Mouse (Mus musculus) kidney, adult 9 months (tissue): ENCODE measurements at regions not wholly inside any gene's neighbourhood (a gene's known extent, or its start where the extent isn't known, plus 50 kb on each side); places are given as distances from the start of the nearest gene placed in this dataset.
"Not testable (repeated sequence)": the region's sequence is repeated elsewhere in the genome, so short reads cannot be mapped to it uniquely, and the experiment has no call there.

Experiments used
- DNase-seq: peaks from one replicate; pipeline ENCODE4 v3.0.0; 2022

DNA sequence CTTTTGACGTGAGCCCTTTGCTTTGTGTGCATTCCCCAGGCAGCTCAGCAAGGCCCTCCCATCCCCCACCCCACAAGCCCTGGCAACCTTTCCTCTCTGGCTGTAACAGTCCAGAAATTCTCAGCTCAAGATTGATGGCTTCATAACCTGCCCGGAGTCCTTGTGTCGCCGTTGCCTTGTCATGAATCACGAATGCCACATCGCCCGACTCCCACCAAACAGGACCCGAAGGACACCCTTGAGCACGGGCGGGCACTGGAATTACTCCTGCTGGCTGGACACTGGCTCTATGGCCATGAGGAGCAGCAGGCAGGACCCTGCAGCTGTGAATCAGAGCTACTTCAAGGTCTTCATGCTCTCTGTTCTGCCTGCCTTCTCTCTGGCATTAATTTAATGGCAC is 106.6 kb upstream of the Nxpe4 start:
- no peak for DNase-seq

DNA sequence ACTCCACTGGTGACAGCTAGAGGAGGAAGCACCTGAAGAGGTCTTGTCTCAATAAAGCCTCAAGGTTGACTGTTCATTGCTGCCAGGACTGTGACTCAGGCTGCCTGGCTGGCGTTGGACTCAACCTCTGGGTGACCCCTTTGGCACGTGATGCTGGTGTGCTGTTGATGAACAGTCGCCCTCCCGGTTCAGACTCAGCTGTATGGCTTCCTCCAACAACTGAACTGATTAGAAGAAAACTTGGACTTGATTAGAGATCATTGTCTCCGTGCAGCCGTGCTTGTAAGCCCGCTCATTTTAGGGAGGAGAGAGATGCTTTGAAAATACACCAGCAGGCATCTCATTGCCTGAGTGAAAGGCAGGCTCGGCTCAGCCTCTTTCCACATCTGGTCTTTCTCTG is 103.2 kb upstream of the Nxpe4 start:
- DNase-seq = peak; percentile 25

DNA sequence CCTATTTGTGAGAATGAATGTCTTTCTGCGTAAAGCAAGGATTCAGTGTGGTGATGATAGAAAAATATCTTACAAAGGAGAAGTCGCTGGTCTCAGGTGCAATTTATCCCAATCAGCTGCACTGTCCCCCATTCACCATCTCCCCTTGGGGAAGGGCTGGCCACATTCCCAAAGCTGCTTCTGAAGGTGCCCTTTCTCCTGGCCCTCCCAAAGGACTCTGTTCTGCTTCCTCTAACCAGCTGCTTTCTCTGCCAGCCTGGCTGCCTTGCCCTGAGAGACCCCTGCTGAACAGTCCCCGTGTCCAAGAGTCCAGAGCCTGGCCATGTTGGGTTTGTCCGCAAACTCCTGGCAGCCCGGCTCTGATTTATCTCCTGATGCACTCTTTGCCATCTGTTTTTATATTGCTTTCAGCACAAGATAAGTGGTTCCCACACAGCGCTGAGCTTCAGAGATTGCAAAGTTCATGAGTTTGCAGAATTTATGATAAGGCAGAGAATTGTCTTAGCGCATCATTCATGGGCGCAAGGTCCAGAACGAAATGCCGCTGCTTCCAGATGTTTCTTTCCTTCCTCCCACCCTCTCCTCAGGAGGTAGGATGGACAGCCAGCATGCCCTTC is 102.2 kb upstream of the Nxpe4 start:
- no peak for DNase-seq

DNA sequence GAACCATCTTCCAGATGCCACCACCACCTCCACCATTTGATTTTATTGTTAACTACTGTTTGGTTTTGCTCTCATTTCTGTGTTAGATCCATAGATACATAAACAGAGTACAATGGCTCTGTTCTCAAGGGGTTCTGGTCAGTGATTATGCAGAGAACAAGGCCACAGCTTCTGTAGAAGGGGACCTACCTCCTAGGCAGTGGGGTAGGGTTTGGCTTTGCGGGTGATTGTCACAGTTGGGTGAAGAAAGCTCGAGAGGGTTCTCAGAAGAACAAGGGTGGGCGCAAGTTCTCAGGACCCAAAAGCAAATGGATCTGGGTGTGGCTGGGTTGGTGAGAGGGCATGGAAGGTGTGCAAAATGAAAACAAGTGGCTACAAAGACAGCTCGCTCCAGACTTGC is 100.8 kb upstream of the Nxpe4 start:
- no peak for DNase-seq

DNA sequence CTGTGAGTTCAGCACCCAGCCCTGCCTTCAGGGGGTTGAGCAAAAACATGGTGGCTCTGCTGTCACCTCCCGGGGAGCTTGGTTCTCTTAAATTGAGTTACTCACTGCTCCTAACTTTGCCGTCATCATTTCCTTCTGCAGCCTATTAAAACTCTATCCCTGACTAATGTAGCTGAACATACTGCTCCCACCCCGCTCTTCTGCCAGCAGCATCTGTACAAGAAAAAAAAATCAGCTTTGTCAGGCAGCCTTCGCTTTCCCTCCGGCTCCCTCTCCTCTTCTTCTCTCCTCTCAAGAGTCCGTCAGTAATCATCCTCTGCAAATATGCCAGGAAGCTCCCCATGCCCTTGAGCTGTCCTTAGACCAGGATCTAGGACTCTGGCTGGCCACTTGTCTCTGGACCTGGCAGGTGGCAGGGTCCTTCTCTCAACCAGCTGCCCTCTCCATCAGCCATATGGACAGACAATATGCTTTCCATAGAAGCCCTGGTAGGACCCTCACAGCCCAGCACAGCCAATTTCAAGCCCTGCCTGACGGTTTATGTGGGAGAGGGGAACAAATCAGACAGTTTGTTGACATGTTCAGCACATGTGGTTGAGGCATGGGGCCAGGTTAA is 95.0 kb upstream of the Nxpe4 start:
- DNase-seq = no peak

DNA sequence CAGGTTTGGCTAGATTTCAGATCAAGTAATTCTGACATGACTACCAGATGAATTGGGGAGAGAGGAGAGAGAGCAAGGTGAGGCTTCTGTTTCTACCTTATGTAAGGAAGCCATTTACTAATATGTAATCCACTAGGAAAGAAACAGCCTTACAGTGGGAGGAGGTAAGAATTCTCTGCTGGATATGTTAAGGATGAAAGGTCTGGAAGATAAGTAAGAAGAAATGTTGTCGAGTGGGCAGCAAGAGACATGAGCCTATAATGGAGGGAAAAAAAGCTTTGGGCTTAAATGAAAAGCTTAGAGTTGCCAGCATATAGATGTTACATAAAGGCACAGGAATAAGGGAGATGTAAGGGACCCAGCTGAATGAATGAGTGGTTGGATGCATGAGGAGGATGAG is 89.2 kb upstream of the Nxpe4 start:
- no peak for DNase-seq

DNA sequence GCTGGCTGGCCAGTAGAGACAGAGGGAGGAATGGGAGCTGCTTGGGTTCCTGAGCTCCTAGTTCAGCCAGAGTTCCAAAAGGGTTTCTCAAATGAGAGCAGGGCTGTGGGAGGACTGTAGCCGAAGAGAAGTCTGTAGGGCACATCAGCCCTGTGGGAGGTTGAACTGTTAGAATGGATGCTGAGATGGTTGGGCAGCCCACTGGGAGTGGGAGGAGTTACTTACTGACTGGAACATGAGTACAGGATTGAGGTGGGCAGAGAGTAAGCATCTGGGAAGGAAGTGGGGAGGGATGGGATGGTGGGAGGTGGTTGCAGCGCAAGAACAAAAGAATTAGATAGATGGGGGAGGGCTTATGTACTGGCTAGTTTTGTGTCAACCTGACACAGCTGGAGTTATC is 88.7 kb upstream of the Nxpe4 start:
- no peak for DNase-seq

DNA sequence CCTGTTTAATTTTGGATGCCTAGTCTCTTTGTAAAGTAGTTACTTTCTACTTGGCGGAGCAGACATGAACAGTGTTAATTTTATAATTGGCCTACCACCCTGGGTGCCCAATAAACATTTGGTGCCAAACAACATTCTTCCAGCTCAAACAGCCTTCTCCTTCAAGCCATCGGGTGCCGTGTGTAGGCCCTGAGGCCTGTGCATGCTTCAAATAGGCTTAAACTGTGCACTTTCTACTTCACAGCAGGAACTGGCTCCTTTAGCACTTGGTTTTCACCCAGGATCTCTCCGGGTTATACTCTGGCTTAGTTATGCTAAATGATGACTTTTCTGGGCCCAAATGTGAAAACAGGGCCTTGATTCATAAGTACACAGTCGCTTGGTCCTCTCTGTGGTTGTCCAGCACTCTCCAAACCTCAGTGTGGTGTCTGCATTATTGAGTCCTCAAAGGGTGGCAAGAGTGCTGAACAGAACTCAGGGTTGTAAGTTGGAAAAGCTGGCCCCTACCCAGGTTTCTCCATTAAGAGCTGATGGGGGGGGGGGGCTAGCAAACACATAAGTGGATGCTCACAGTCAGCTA is 86.1 kb upstream of the Nxpe4 start:
- DNase-seq = no peak

DNA sequence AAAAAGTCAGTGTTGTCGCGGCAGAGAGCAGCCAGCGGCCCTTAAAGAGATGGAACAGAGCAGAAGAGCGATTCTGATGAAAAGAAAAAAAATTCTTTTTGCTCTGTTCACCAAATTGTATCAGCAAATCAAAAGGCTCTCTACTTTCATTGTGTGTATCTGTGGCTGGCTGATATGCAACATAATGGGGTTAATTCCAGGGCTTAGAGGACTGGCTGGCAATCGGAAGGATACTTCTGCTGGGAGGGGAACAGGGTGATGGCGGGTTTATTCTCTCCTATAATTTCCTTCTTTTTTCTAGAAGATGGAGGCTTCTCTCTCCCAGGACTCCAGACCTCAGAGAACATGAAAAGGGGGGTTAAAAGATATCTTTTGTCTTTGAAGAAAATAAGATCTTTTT is 79.4 kb upstream of the Nxpe4 start:
- DNase-seq = no peak

DNA sequence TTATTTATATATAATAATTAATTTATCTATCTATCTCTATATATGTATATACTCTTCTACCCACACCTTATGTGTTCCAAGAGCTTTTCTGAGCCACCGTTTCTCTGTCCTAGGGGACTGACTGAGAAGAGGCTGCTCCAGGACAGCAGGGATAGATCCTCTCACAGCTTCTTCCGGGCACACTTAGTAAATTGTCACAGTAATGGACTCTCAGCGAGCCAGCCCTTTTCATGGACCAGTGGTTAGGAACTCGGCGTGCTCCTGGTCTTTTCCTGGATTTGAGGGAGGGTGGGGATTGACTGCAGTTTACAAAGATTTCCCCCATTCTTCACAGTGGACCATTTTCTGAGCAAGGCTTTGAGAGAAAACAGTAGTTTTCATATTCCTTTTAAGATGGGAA is 77.6 kb upstream of the Nxpe4 start:
- not testable (repeated sequence) for DNase-seq

DNA sequence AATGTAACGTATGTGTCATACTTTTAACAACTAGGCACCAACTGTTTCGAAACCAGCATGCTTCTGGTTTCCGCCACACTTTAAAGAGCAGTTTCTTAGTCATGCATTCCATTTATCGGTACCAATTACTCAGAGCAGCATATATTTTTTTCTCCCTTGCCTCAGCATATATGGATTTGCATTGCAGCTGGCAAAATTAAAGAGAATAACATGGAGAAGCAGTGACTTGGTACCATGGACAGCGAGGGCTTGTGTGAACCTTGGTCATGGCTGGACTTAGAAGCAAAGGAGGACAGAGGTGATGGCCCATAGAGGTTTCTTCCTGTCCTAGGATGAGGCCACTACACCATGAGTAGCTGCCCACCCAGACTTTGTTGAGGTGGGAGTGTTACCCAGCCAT is 72.2 kb upstream of the Nxpe4 start:
- no peak for DNase-seq

DNA sequence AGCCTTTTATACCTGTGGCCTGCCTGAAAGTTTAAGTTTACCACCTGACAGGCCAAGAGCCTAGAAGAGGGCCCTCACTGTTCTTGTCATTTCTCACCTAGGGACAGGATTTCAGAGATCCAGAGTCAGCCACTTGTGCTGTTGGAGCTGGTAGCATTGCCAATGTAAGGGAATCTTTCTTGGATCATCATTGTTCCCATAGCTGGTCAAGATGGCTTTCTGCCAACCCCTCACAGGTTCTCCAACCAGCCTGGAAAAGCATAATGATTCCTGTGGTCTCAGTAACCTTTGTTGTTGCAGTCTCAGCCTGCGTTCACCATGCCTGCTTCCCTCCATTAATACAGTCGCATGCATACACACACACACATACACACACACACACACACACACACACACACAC is 67.1 kb upstream of the Nxpe4 start:
- DNase-seq = no peak

DNA sequence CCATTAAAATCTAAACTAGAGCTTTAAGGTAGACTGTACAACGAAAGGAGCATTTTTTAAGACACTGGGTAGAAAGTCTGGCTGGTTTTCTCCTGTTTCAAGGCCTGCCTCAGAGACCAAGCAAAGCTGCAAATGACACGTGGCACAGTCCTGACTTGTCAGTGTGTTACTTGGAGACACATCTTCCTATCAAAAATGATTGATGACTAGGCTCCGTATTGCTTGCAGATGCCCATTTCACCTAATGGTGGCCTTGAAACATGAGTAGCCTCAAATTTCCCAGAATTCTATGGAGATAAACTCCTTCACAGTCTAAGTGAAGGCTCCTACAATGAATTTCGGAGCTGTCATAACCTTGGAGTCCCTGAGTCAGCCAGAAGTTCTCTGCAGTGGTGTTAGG is 62.0 kb upstream of the Nxpe4 start:
- DNase-seq = no peak

DNA sequence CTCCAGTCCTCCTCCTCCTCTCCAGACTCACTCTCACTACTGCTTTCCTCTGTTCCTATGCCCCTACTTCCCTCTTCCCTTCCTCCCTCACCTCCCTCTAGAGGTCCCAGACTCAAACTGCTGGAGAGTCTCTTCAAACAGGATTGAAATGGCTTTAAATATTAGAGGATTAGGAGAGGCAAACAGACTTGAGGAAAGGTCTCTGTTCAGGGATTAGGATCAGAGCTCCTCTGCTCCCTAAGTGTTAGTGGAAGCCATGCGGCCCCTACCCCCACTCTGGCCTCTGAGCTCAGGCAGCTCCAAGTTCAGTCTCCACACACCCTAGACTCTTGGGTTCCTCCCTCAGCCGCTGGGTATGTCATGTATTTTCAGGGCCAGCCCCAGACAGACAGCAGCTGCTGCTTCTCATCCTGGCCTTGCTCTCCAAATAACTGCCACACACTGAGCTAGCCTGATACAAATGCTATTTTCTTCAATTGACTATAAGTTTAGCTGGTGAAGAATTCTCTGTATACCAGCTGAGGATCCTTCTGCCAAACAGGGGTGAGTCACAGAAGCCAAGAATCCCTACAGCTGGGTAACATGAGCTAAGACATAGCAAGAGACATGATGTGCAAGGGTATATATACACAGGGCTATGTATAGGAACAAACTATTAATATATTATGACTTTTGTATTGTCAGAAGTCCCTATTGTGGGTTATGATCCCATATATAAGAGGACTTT is 55.2 kb upstream of the Nxpe4 start:
- no peak for DNase-seq

DNA sequence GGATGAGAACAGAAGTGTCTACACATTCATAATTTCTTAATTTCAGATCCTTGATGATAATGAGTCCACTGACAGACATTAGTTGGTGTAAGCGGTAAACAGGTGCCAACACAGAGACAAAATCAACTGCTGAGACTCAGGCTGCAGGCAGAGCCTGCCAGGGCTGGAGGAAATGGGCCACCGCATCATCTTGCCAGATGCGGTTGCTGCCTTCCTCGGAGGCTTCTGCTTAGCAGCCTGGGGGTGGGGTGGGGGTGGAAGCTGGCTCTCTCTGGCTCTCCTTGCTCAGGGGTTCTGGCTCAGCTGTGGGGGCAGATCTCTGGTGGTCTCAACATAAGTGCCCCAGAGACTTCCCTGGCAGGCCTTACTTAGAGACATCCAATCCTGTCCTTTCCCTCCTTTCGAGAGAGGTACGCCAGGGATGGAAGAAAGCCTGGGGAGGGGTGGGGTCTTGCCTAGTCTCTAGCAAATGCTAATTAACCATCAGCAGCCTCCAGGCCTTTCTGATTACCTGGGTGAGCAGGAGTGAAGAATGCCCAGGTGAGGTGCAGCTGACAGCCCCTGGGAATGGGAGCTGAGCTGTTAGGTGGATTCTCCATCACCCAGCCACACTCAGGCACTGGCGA is 52.7 kb upstream of the Nxpe4 start:
- no peak for DNase-seq

DNA sequence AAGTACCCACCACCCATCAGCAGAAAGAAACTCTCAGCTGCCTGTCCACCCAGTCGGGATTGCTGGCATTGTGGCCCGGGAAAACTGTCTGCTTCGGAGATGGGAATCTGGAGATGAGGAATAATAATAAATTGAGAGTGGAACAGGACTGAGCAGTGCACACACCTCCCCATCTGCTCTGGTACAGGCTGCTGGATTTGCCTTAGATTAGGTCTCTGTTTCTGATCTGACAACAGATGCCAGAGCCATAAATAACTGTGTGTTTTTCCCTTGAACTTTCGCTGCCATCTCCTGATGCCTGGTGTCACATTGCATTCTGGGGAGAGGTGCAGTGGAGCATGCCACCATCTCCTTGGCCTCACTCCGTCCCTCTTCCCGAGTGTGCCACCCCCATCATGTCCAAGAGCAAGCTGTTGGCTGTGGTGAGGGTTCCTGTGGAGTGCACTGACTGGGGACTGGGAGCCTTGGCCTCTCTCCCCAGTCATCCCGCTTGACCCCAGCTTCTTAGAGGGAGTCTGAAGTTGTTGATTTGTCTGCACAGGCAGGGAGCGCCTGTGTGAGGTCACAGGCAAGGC is 50.4 kb upstream of the Nxpe4 start:
- DNase-seq = no peak
